Mouse (Mus musculus): ENCODE data around the gene Mrpl36.

The Mrpl36 gene

DNA sequence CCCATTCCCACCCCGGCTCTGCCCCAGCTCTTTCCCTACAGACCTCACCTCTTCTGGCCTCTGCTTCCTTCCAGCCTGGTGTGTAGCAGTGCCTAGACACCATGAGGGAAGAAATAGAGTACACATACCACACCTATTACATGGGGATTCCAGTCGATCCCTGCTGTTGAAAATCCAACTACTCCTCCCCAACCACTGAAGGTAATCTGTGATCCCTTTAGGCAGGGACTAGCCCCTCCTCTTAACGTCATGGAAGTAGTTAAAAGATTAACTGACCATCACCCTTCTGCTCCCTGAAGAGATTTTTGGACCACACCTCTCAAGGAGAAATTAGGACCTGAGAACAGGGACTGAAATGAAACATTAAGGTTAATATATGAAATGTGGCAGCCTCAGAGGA lies 18.9 kb downstream of the Mrpl36 start:
- DNase-seq, result no peak

DNA sequence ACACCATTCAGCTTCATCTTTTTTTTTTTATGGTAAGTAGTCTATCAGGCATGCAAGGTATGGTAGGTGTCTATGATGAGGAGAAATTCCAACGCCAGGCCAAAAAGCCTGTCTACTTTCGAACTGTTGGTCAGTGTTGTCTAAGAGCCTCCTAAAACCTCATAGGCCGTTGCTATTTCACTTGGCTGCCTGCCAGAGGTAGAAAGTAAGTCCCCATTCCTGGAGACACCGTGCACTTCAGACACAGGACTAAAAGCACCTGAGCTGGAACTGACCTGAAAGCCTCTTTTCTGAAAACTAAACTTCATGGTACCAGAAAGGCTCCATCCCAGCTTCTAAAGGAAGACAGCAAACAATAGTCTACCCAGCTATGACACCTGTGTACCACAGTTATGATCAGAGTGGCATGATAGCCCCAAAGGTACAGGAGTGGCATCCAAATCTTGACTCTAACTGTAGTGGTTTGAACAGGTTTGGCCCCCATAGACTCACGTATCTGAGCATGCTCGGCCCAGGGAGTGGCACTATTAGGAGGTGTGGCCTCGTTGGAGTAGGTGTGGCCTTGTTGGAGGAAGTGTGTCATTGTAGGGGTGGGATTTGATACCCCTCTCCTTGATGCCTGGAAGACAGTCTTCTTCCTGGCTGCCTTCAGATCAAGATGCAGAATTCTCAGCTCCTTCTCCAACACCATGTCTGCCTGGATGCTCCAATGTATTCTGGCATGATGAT lies 19.8 kb downstream of the Mrpl36 start:
- no peak for DNase-seq

DNA sequence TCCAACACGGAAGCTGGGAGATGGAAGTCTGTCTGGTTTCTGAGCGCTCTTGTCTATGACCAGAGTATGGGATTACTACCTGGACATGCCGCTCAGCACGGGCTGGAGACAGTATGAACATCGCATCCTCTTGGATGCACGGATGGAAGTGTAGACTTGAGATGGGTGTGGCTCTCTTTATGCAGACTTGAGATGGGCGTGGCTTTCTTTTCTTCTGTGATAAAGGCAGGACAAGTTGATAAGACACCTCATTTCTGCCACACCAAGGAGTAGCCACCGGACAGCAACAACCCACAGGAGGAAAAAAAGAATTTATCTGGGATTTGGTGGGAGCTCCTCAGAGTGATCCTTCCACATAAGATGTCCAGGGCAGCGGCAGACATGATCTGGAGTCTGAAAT lies 22.4 kb downstream of the Mrpl36 start:
- DNase-seq, result no peak

DNA sequence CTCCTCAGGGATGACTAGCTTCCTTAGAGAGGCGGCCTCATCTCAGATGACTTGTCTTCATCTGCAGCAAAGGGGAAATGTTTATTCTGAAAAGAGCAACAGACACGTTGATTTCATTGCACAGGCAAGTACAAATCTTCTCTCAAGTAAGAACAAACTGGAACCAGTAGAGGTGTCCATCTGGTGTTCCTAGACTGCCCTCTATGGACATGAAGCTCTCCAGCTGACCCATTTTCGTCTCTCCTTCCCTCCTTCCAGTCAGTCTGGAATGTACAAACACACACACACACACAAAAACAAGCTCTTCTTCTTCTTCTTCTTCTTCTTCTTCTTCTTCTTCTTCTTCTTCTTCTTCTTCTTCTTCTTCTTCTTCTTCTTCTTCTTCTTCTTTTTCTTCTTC lies 23.6 kb downstream of the Mrpl36 start:
- DNase-seq, result no peak

DNA sequence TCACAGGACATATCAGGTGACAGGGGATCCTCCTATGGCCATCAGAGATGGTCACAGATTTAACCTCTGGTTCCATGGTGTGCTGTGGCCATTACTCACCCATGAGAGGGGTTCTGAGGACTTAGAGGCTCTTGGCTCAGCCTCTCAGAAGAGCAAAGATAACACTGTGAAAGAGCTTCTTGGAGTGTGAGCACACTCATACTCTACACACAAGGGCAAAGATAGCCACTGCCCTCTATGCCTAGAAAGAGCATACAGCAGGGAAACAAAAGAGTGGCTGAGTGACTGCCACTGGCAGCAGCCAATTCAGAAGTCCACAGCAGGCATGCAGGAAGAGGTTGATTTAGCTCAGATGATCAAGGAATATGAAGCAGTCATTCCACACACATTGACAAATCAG lies 24.2 kb downstream of the Mrpl36 start:
- no peak for DNase-seq

DNA sequence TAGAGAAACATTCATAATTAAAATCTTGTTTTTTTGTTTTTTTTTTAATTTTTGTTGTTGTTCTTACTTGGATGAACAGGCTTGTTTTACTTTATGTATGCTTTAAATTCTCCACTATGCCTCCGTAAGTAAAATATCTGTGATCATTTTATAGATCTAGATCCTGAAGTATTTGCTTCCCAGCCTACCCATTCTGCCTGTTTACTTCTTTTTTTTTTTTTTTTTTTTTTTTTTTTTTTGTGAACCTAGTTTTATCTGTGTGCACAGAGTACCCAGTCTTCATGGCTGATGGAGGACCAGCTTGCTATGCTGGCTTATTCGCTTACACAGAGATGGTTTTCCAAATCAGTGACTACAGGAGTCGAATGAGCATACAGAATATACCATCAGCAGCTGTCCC lies 28.8 kb downstream of the Mrpl36 start:
- DNase-seq, result no peak

DNA sequence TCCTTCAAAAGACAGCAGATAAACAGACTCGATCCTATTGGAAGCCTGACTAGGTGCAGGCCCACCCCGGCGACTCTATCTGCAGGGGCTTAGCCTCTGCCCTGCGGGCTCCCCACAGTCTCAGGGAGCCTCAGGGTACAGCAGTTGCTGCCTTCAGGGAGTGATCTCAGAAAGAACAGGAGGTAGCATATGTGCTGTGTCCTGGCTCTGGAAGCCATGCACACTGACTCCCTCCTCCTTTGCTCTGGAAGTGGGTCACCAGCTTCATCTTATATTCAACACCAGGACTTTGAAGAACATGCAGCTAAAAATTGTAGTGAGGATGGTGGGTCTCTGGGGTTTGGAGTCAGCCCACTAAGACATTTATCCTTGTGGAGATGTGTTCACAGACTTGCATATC lies 45.1 kb downstream of the Mrpl36 start:
- DNase-seq, result no peak

DNA sequence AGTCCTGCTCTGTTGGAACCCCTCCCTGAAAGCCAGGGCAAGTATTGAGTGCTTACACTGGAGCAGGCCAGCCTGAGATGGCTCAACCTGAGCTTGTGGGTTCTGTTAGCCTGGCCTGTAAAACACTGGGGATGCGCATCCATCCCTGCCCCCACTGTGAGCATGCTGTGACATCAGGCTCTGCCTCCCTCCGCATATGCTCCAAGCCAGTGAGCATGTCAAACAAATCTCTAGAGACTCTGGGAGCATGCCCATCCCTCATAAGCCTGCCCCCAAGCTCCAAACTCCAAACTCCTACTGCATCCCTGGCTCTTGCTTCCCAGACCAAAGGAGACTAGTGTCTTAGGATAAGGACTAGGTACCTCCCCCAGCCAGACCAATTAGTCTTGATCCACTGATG lies 46.3 kb downstream of the Mrpl36 start:
- no peak for DNase-seq

DNA sequence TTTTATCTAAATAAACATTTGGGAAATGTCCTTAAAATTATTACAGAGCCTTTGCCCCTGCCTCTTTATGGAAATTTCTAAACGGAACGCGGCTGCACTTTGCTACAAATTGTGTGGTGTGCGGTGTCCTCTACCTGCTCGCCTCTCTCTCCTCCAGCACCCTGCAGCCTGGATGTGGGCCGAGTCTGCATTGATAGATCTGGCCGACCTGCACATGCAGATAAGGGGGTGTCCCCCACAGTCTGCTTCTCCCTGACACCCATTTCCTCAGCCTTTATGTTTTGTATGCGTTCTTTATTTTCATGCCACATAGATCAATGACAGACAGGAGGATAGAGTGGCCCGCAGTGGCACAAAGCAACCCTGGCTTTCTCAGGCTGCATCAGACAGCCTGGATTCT lies 49.3 kb downstream of the Mrpl36 start:
- no peak for DNase-seq
